Mouse (Mus musculus): ENCODE measurements around the gene Aip. TPM values are rescaled to one million over a fixed set of nuclear protein-coding genes. Genes with fewer than 3 reads are reported as not detected.
"Not testable (repeated sequence)": the region's sequence is repeated elsewhere in the genome, so short reads cannot be mapped to it uniquely, and the experiment has no call there.

Gene Aip
- polyA plus RNA-seq, 1 experiment from 2014 or later = 35.8 TPM

GRCm38 (mm10) chr19:4131768-4132167 lies 6.1 kb upstream of the Aip start:
- Histone ChIP-seq H3K9me3 (replicated peaks) (no peaks in the 10 kb centered on the region), H3K9ac (peak overlapping the region; percentile 74), H3K4me2 (peak overlapping the region; percentile 85), H3K27me3 (peaks cover 3% of the 10 kb centered on the region), H3K4me3 (replicated peaks) (peak overlapping the region; percentile 69), H3K4me1 (replicated peaks) (peaks cover 66% of the 10 kb centered on the region), H3K36me3 (replicated peaks) (peaks cover 55% of the 10 kb centered on the region), H3K27ac (replicated peaks) (peak overlapping the region; percentile 87)
- WGBS (ENCODE audit: insufficient replicate concordance) = 61% methylated on average over 2 of the region's 2 CpGs
- peak; percentile 35 for ATAC-seq (ENCODE audit: insufficient read depth)

- H3K9ac ChIP-seq = peak overlapping the region; percentile 74
Observed at GRCm38 (mm10) chr19:4131075-4131474, 5.4 kb upstream of the Aip start.

GRCm38 (mm10) chr19:4130106-4130505 lies 4.4 kb upstream of the Aip start:
- Histone ChIP-seq H3K4me1 (replicated peaks) (peaks cover 67% of the 10 kb centered on the region), H3K4me3 (replicated peaks) (peak overlapping the region; percentile 69), H3K27ac (replicated peaks) (peak overlapping the region; percentile 87), H3K27me3 (no peaks in the 10 kb centered on the region), H3K9me3 (replicated peaks) (no peaks in the 10 kb centered on the region), H3K4me2 (peak overlapping the region; percentile 85), H3K9ac (peak overlapping the region; percentile 74; the same call in 1 of the 2 replicates), H3K36me3 (replicated peaks) (peaks cover 55% of the 10 kb centered on the region)
- ATAC-seq (ENCODE audit: insufficient read depth) = no peak
- 72% methylated on average over 4 of the region's 4 CpGs for WGBS (ENCODE audit: insufficient replicate concordance)

More at GRCm38 (mm10) chr19:4131075-4131474, 5.4 kb upstream of the Aip start:
- Histone ChIP-seq H3K27ac (replicated peaks) (peak overlapping the region; percentile 87), H3K9me3 (replicated peaks) (no peaks in the 10 kb centered on the region), H3K36me3 (replicated peaks) (peaks cover 55% of the 10 kb centered on the region), H3K4me2 (peak overlapping the region; percentile 85), H3K4me1 (replicated peaks) (peaks cover 71% of the 10 kb centered on the region), H3K4me3 (replicated peaks) (peak overlapping the region; percentile 69), H3K27me3 (no peaks in the 10 kb centered on the region)
- ATAC-seq (ENCODE audit: insufficient read depth) = peak; percentile 82
- 27% methylated on average over 5 of the region's 5 CpGs for WGBS (ENCODE audit: insufficient replicate concordance)

- Histone ChIP-seq H3K27ac (replicated peaks) (peak overlapping the region; percentile 87), H3K4me2 (peak overlapping the region; percentile 85), H3K9ac (no peak overlapping the region), H3K27me3 (no peaks in the 10 kb centered on the region), H3K9me3 (replicated peaks) (no peaks in the 10 kb centered on the region), H3K36me3 (replicated peaks) (peaks cover 55% of the 10 kb centered on the region), H3K4me3 (replicated peaks) (0 out of 2 replicates have a peak overlapping the region, but pooled peaks have one; percentile 69), H3K4me1 (replicated peaks) (peaks cover 71% of the 10 kb centered on the region)
- no peak for ATAC-seq (ENCODE audit: insufficient read depth)
- whole genome bisulfite sequencing (ENCODE audit: insufficient replicate concordance) = 95% methylated on average over 7 of the region's 7 CpGs
Observed at GRCm38 (mm10) chr19:4129462-4129861, 3.8 kb upstream of the Aip start.

GRCm38 (mm10) chr19:4126759-4127495 lies 1.3 kb upstream of the Aip start:
- no peak for ATAC-seq (ENCODE audit: insufficient read depth)
- 61% methylated on average over 7 of the region's 7 CpGs for WGBS (ENCODE audit: insufficient replicate concordance)

GRCm38 (mm10) chr19:4125268-4125667 lies 390 bp downstream of the Aip start:
- Histone ChIP-seq H3K9ac (peak overlapping the region; percentile 43; the same call in 1 of the 2 replicates), H3K36me3 (replicated peaks) (peaks cover 28% of the 10 kb centered on the region), H3K4me2 (peak overlapping the region; percentile 79), H3K4me3 (replicated peaks) (peak overlapping the region; percentile 77), H3K27ac (replicated peaks) (peak overlapping the region; percentile 79), H3K4me1 (replicated peaks) (peaks cover 89% of the 10 kb centered on the region)
- WGBS (ENCODE audit: insufficient replicate concordance) = 13% methylated on average over 4 of the region's 4 CpGs
- peak; percentile 9 for ATAC-seq (ENCODE audit: insufficient read depth)
- H3K9me3 ChIP-seq (replicated peaks); H3K27me3 ChIP-seq: not testable (repeated sequence)

More at GRCm38 (mm10) chr19:4126759-4127495, 1.3 kb upstream of the Aip start:
- Histone ChIP-seq H3K9me3 (replicated peaks) (no peaks in the 10 kb centered on the region), H3K9ac (peak overlapping the region; percentile 85), H3K4me2 (peak overlapping the region; percentile 79), H3K4me1 (replicated peaks) (peaks cover 90% of the 10 kb centered on the region), H3K27ac (replicated peaks) (peak overlapping the region; percentile 79), H3K27me3 (no peaks in the 10 kb centered on the region), H3K4me3 (replicated peaks) (peak overlapping the region; percentile 77), H3K36me3 (replicated peaks) (peaks cover 40% of the 10 kb centered on the region)

- Histone ChIP-seq H3K27ac (replicated peaks) (peak overlapping the region; percentile 79), H3K27me3 (no peaks in the 10 kb centered on the region), H3K9me3 (replicated peaks) (no peaks in the 10 kb centered on the region), H3K9ac (no peak overlapping the region), H3K4me3 (replicated peaks) (no peak overlapping the region), H3K36me3 (replicated peaks) (peaks cover 20% of the 10 kb centered on the region), H3K4me2 (peak overlapping the region; percentile 79; the same call in 1 of the 2 replicates), H3K4me1 (replicated peaks) (peaks cover 89% of the 10 kb centered on the region)
- 83% methylated on average over 4 of the region's 4 CpGs for WGBS (ENCODE audit: insufficient replicate concordance)
- ATAC-seq (ENCODE audit: insufficient read depth) = no peak
Observed at GRCm38 (mm10) chr19:4124432-4124831, 1.2 kb downstream of the Aip start.

- H3K9me3 ChIP-seq (replicated peaks) = no peaks in the 10 kb centered on the region
- H3K9ac ChIP-seq = no peak overlapping the region; the same call in 1 of the 2 replicates
- ATAC-seq (ENCODE audit: insufficient read depth) = no peak
- peaks cover 75% of the 10 kb centered on the region for H3K4me1 ChIP-seq (replicated peaks)
- peak overlapping the region; percentile 31 for H3K4me2 ChIP-seq
- peaks cover 8% of the 10 kb centered on the region; the same call in 1 of the 2 replicates for H3K36me3 ChIP-seq (replicated peaks)
- no peak overlapping the region for H3K4me3 ChIP-seq (replicated peaks)
- H3K27ac ChIP-seq (replicated peaks) = peak overlapping the region; percentile 79
- no peaks in the 10 kb centered on the region for H3K27me3 ChIP-seq
- WGBS (ENCODE audit: insufficient replicate concordance) = 25% methylated on average over 7 of the region's 7 CpGs
Observed at GRCm38 (mm10) chr19:4122411-4123370, 3.0 kb downstream of the Aip start.

GRCm38 (mm10) chr19:4121896-4122295 lies 3.8 kb downstream of the Aip start:
- not testable (repeated sequence) for H3K9ac ChIP-seq; H3K27me3 ChIP-seq; ATAC-seq (ENCODE audit: insufficient read depth); H3K9me3 ChIP-seq (replicated peaks)
- Histone ChIP-seq H3K4me1 (replicated peaks) (peaks cover 67% of the 10 kb centered on the region), H3K27ac (replicated peaks) (peak overlapping the region; percentile 79), H3K4me2 (peak overlapping the region; percentile 80), H3K36me3 (replicated peaks) (peaks cover 13% of the 10 kb centered on the region), H3K4me3 (replicated peaks) (peak overlapping the region; percentile 59)
- 35% methylated on average over 6 of the region's 6 CpGs for WGBS (ENCODE audit: insufficient replicate concordance)

- peaks cover 19% of the 10 kb centered on the region for H3K36me3 ChIP-seq (replicated peaks)
- peak overlapping the region; percentile 80 for H3K4me2 ChIP-seq
- WGBS (ENCODE audit: insufficient replicate concordance) = 2% methylated on average over 38 of the region's 38 CpGs
- peak overlapping the region; percentile 59 for H3K4me3 ChIP-seq (replicated peaks)
- no peaks in the 10 kb centered on the region for H3K27me3 ChIP-seq
- peaks cover 60% of the 10 kb centered on the region for H3K4me1 ChIP-seq (replicated peaks)
- H3K9me3 ChIP-seq (replicated peaks) = no peaks in the 10 kb centered on the region
- H3K27ac ChIP-seq (replicated peaks) = peak overlapping the region; percentile 79
- ATAC-seq (ENCODE audit: insufficient read depth) = peak; percentile 56
- peak overlapping the region; percentile 49 for H3K9ac ChIP-seq
Observed at GRCm38 (mm10) chr19:4121097-4121805, 4.4 kb downstream of the Aip start.

Measured in liver, embryonic 15.5 days (tissue).